Mouse (Mus musculus): ENCODE measurements at regions not wholly inside any gene's neighbourhood (a gene's known extent, or its start where the extent isn't known, plus 50 kb on each side); places are given as distances from the start of the nearest gene placed in this dataset.

DNA sequence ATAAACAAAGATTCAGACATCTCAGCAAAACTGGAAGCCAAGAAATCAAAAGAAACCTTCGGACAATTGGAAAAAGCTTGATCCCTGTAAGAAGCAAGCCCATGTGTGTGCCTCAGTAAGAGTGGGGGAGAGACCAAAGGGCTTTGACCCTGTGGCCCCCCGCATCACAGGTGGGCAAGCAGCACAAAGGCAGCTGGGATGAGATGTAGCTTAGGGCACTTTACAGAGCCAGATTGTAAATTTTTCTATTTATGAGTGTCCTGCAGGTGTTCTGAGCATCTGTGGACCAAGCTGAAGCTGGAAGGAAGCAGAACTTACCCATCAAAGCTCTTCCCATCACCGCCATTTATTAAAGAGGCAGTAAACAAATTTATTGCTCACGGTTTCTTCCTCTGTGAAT, 246.9 kb downstream of the Ndfip2 start:
- TF ChIP-seq CTCF (conservative IDR thresholded peaks at IDR 0.05; ENCODE audit: low read length) (no peak), NANOG (IDR thresholded peaks at IDR 0.05; ENCODE audit: borderline replicate concordance, low read length) (no peak)
